Mouse (Mus musculus): ENCODE measurements around the gene Ankfy1. TPM values are rescaled to one million over a fixed set of nuclear protein-coding genes. Genes with fewer than 3 reads are reported as not detected.
A peak's percentile ranks its signal among the peaks of the same experiment; 100 is the strongest.

Gene Ankfy1
- polyA plus RNA-seq, 1 experiment from 2014 or later: 23.9 TPM

- H3K36me3 ChIP-seq: no peaks in the 10 kb centered on the region
- H3K9ac ChIP-seq: peak overlapping the region; percentile 83
- H3K4me2 ChIP-seq: peak overlapping the region; percentile 88
- peaks cover 33% of the 10 kb centered on the region for H3K4me1 ChIP-seq (replicated peaks)
- H3K27me3 ChIP-seq: no peaks in the 10 kb centered on the region
- no peak for ATAC-seq (ENCODE audit: low FRiP score, low read depth)
- no peak overlapping the region for H3K27ac ChIP-seq (replicated peaks)
- H3K4me3 ChIP-seq: peak overlapping the region; percentile 78
- 19% methylated on average over 10 of the region's 10 CpGs for WGBS
- no peaks in the 10 kb centered on the region for H3K9me3 ChIP-seq
Measured at GRCm38 (mm10) chr11:72796773-72797338, 107.0 kb downstream of the Ankfy1 start.

- H3K4me2 ChIP-seq: no peak overlapping the region
- no peak for ATAC-seq (ENCODE audit: low FRiP score, low read depth)
- H3K36me3 ChIP-seq: no peaks in the 10 kb centered on the region
- no peaks in the 10 kb centered on the region for H3K9me3 ChIP-seq
- no peaks in the 10 kb centered on the region for H3K27me3 ChIP-seq
- H3K9ac ChIP-seq: 0 out of 2 replicates have a peak overlapping the region, but pooled peaks have one; percentile 7
- H3K4me3 ChIP-seq: no peak overlapping the region
- H3K27ac ChIP-seq (replicated peaks): no peak overlapping the region
- H3K4me1 ChIP-seq (replicated peaks): peaks cover 33% of the 10 kb centered on the region
Measured at GRCm38 (mm10) chr11:72798112-72798511, 108.3 kb downstream of the Ankfy1 start.

GRCm38 (mm10) chr11:72801182-72801581, 111.4 kb downstream of the Ankfy1 start:
- H3K4me2 ChIP-seq: no peak overlapping the region
- H3K9me3 ChIP-seq: no peaks in the 10 kb centered on the region
- H3K27me3 ChIP-seq: no peaks in the 10 kb centered on the region
- no peak for ATAC-seq (ENCODE audit: low FRiP score, low read depth)
- H3K4me3 ChIP-seq: no peak overlapping the region
- no peak overlapping the region for H3K27ac ChIP-seq (replicated peaks)
- H3K4me1 ChIP-seq (replicated peaks): peaks cover 23% of the 10 kb centered on the region
- H3K9ac ChIP-seq: no peak overlapping the region
- H3K36me3 ChIP-seq: no peaks in the 10 kb centered on the region

GRCm38 (mm10) chr11:72803038-72803437, 113.2 kb downstream of the Ankfy1 start:
- 79% methylated on average over 3 of the region's 3 CpGs for WGBS
- H3K4me2 ChIP-seq: no peak overlapping the region
- H3K9ac ChIP-seq: no peak overlapping the region
- H3K4me3 ChIP-seq: no peak overlapping the region
- ATAC-seq (ENCODE audit: low FRiP score, low read depth): no peak
- H3K27me3 ChIP-seq: no peaks in the 10 kb centered on the region
- no peaks in the 10 kb centered on the region for H3K9me3 ChIP-seq
- H3K27ac ChIP-seq (replicated peaks): no peak overlapping the region
- H3K36me3 ChIP-seq: no peaks in the 10 kb centered on the region
- H3K4me1 ChIP-seq (replicated peaks): peaks cover 8% of the 10 kb centered on the region

- Histone ChIP-seq H3K9me3 (no peaks in the 10 kb centered on the region), H3K4me1 (replicated peaks) (no peaks in the 10 kb centered on the region), H3K36me3 (no peaks in the 10 kb centered on the region), H3K4me3 (no peak overlapping the region), H3K9ac (no peak overlapping the region), H3K4me2 (no peak overlapping the region), H3K27me3 (no peaks in the 10 kb centered on the region), H3K27ac (replicated peaks) (no peak overlapping the region)
- ATAC-seq (ENCODE audit: low FRiP score, low read depth): no peak
Measured at GRCm38 (mm10) chr11:72804586-72804985, 114.8 kb downstream of the Ankfy1 start.

GRCm38 (mm10) chr11:72805232-72805631, 115.4 kb downstream of the Ankfy1 start:
- Histone ChIP-seq H3K9ac (no peak overlapping the region), H3K27me3 (no peaks in the 10 kb centered on the region), H3K4me2 (no peak overlapping the region), H3K4me1 (replicated peaks) (no peaks in the 10 kb centered on the region), H3K9me3 (no peaks in the 10 kb centered on the region), H3K27ac (replicated peaks) (no peak overlapping the region), H3K36me3 (no peaks in the 10 kb centered on the region), H3K4me3 (no peak overlapping the region)
- no peak for ATAC-seq (ENCODE audit: low FRiP score, low read depth)
- 98% methylated on average over 3 of the region's 3 CpGs for WGBS

- Histone ChIP-seq H3K4me3 (no peak overlapping the region), H3K9ac (no peak overlapping the region), H3K27me3 (no peaks in the 10 kb centered on the region), H3K27ac (replicated peaks) (no peak overlapping the region), H3K4me1 (replicated peaks) (no peaks in the 10 kb centered on the region), H3K4me2 (no peak overlapping the region), H3K36me3 (no peaks in the 10 kb centered on the region), H3K9me3 (no peaks in the 10 kb centered on the region)
- WGBS: 79% methylated on average over 2 of the region's 2 CpGs
- no peak for ATAC-seq (ENCODE audit: low FRiP score, low read depth)
Measured at GRCm38 (mm10) chr11:72806556-72806955, 116.8 kb downstream of the Ankfy1 start.

GRCm38 (mm10) chr11:72807992-72808391, 118.2 kb downstream of the Ankfy1 start:
- H3K27me3 ChIP-seq: no peaks in the 10 kb centered on the region
- WGBS: 89% methylated on average over 4 of the region's 4 CpGs

GRCm38 (mm10) chr11:72813687-72814086, 123.9 kb downstream of the Ankfy1 start:
- H3K27ac ChIP-seq (replicated peaks): no peak overlapping the region
- peaks cover 3% of the 10 kb centered on the region; the same call in 1 of the 2 replicates for H3K36me3 ChIP-seq
- H3K9ac ChIP-seq: no peak overlapping the region
- WGBS: 95% methylated on average over 5 of the region's 5 CpGs
- H3K4me3 ChIP-seq: no peak overlapping the region
- H3K4me1 ChIP-seq (replicated peaks): no peaks in the 10 kb centered on the region
- H3K4me2 ChIP-seq: no peak overlapping the region
- H3K27me3 ChIP-seq: no peaks in the 10 kb centered on the region
- no peak for ATAC-seq (ENCODE audit: low FRiP score, low read depth)
- H3K9me3 ChIP-seq: no peaks in the 10 kb centered on the region

More at GRCm38 (mm10) chr11:72807992-72808391, 118.2 kb downstream of the Ankfy1 start:
- H3K9ac ChIP-seq: no peak overlapping the region
- ATAC-seq (ENCODE audit: low FRiP score, low read depth): no peak
- H3K4me1 ChIP-seq (replicated peaks): no peaks in the 10 kb centered on the region
- H3K4me2 ChIP-seq: no peak overlapping the region
- H3K27ac ChIP-seq (replicated peaks): no peak overlapping the region
- H3K36me3 ChIP-seq: no peaks in the 10 kb centered on the region
- H3K9me3 ChIP-seq: no peaks in the 10 kb centered on the region
- no peak overlapping the region for H3K4me3 ChIP-seq

GRCm38 (mm10) chr11:72814188-72814587, 124.4 kb downstream of the Ankfy1 start:
- Histone ChIP-seq H3K9me3 (no peaks in the 10 kb centered on the region), H3K36me3 (peaks cover 8% of the 10 kb centered on the region), H3K4me1 (replicated peaks) (no peaks in the 10 kb centered on the region), H3K27me3 (no peaks in the 10 kb centered on the region), H3K9ac (no peak overlapping the region), H3K27ac (replicated peaks) (no peak overlapping the region), H3K4me3 (no peak overlapping the region), H3K4me2 (no peak overlapping the region)
- 80% methylated on average over 2 of the region's 2 CpGs for WGBS
- ATAC-seq (ENCODE audit: low FRiP score, low read depth): no peak

GRCm38 (mm10) chr11:72816859-72817258, 127.1 kb downstream of the Ankfy1 start:
- no peaks in the 10 kb centered on the region for H3K9me3 ChIP-seq
- no peak overlapping the region for H3K4me3 ChIP-seq
- H3K9ac ChIP-seq: no peak overlapping the region
- H3K36me3 ChIP-seq: peaks cover 25% of the 10 kb centered on the region
- H3K27me3 ChIP-seq: no peaks in the 10 kb centered on the region
- no peak overlapping the region for H3K4me2 ChIP-seq
- WGBS: 89% methylated on average over 1 of the region's 1 CpGs
- H3K27ac ChIP-seq (replicated peaks): no peak overlapping the region
- H3K4me1 ChIP-seq (replicated peaks): no peaks in the 10 kb centered on the region
- no peak for ATAC-seq (ENCODE audit: low FRiP score, low read depth)

GRCm38 (mm10) chr11:72818067-72818466, 128.3 kb downstream of the Ankfy1 start:
- Histone ChIP-seq H3K27me3 (no peaks in the 10 kb centered on the region), H3K9me3 (no peaks in the 10 kb centered on the region), H3K4me2 (no peak overlapping the region), H3K4me3 (no peak overlapping the region), H3K27ac (replicated peaks) (no peak overlapping the region), H3K9ac (no peak overlapping the region), H3K36me3 (peaks cover 35% of the 10 kb centered on the region), H3K4me1 (replicated peaks) (no peaks in the 10 kb centered on the region)
- 96% methylated on average over 7 of the region's 7 CpGs for WGBS
- ATAC-seq (ENCODE audit: low FRiP score, low read depth): no peak

GRCm38 (mm10) chr11:72821041-72821440, 131.2 kb downstream of the Ankfy1 start:
- H3K27ac ChIP-seq (replicated peaks): no peak overlapping the region
- no peaks in the 10 kb centered on the region for H3K9me3 ChIP-seq
- no peak overlapping the region for H3K4me2 ChIP-seq
- H3K27me3 ChIP-seq: no peaks in the 10 kb centered on the region
- 95% methylated on average over 7 of the region's 7 CpGs for WGBS
- no peak for ATAC-seq (ENCODE audit: low FRiP score, low read depth)
- no peak overlapping the region for H3K9ac ChIP-seq
- peaks cover 58% of the 10 kb centered on the region for H3K36me3 ChIP-seq
- H3K4me3 ChIP-seq: no peak overlapping the region
- H3K4me1 ChIP-seq (replicated peaks): no peaks in the 10 kb centered on the region
